Mouse (Mus musculus) liver, embryonic 18 days (tissue): Measurements from ENCODE around the gene Krtap27-1. TPM values are rescaled to one million over a fixed set of nuclear protein-coding genes. Genes with fewer than 3 reads are reported as not detected.

Experiments used
- polyA plus RNA-seq: library from polyadenylated mRNA; depleted of rRNA; stranded (reverse); fragments of >200 nt; gene quantifications from 2 replicates; pipeline ENCODE4 v1.2.3, GENCODE M21; 2012; rRNA removed

Krtap27-1 gene
- polyA plus RNA-seq, result not detected in 2 replicates

DNA sequence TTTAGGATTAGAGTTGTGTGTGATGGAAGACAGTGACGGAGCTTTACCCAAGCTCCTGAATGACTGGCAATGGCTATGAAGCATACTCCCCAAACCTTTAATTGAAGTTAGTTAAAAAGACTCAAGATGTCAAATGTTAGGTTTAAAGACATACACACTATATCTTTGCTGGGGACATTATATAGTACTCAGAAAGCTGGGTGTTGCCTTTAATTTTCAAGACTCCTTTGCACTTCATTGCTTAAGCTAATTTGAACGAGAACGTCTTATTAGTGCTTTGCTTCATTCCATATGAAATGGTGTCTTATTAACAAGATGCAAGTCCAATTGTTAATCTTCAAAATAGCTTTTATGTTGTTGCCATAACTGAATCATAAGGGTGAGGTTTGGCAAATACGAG lies at the start of gene Krtap27-1:
Gene Krtap27-1, minus strand, starts transcription at position 101 of the 400 bp plus-strand sequence.

DNA sequence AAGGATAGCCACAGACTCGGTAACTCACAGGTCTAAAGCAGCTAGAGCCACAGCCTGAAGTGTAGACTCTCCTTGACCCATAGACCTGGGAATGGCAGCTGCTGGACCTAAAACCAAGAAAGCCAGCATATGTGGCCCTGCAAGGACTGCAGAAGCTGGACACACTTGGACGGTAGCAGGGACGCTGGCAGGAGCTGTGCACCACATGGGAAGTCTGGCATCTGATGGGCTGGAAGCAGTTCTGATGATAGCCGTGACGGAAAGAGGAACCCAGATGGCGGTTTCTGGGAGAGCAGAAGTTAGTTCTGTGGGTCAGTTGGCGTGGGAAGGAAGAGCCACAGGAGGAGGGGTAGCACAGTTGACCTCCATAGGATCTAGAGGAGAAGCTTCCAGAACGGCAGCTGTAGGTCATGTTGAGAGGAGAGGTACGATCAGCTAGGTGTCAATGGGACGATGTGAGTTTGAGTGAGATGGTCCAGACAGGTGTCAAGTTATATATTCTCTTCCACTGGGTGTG lies 36.1 kb upstream of the Krtap27-1 start, which contains the start of gene 2310061N02Rik:
Gene 2310061N02Rik, minus strand, starts transcription at position 467 of the 517 bp plus-strand sequence.

DNA sequence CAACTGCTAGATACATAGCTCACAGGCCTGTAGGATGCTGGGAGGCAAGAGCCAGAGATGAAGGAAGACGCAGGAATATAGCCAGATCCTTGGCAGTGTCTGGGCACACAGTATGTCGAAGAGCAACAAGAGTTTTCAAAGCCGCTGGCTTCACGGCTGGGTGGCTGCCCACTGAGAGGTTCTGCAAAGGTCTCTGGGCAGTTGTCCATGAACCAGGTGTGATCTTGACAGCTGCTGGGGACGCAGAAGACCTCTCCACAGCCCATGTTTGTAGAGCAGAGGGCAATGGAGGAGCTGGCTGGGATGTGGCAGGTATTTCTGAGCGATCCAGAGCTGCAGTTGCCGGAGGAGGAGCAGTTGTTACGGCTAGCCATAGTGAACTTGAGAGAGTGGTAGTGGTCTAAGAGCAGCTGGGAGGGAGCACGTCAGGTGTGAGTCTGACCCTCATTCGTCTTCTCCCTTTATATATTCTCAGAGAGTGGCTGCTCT lies 24.1 kb downstream of the Krtap27-1 start, which contains the start of gene Krtap26-1:
Gene Krtap26-1, minus strand, starts transcription at position 439 of the 489 bp plus-strand sequence.

DNA sequence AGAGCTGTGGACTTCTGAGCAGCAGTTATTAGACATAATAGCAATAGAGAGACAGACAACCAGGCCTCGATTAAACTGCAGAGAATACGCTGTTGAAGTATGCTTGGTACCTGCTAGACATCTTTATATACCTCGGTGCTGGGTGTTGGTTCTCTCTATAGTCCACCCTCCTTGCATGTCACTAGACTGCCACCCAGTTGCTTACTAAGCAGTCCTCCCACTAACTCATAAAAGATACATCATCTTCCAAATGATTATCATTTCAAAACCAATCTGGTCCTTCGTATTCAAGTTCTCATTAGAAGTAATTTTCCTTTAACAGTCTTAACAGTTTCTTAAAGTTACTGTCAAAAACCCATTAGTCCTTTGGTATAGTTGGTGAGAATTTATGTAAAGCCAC lies 43.9 kb downstream of the Krtap27-1 start, which contains the start of gene 2310079G19Rik:
Gene 2310079G19Rik, minus strand, starts transcription at position 101 of the 400 bp plus-strand sequence.

Other genes starting within 250 kb of the Krtap27-1 start
- gene Cldn17, start 164.7 kb downstream of the Krtap27-1 start, polyA plus RNA-seq, result not detected in 2 replicates
- gene Cldn8, start 108.5 kb downstream of the Krtap27-1 start, polyA plus RNA-seq, result 0.12 and 0.14 TPM in 2 replicates
- gene Krtap24-1, start 59.4 kb downstream of the Krtap27-1 start, polyA plus RNA-seq, result not detected in 2 replicates
- not detected in 2 replicates for gene 2310079G19Rik, start 44.0 kb downstream of the Krtap27-1 start, polyA plus RNA-seq
- gene Krtap26-1, start 23.9 kb downstream of the Krtap27-1 start, polyA plus RNA-seq, result not detected in 2 replicates
- gene 2310061N02Rik, start 36.3 kb upstream of the Krtap27-1 start, polyA plus RNA-seq, result not detected in 2 replicates
- gene Krtap13-1, start 57.2 kb upstream of the Krtap27-1 start, polyA plus RNA-seq, result not detected in 2 replicates
- gene Krtap13, start 80.0 kb upstream of the Krtap27-1 start, polyA plus RNA-seq, result not detected in 2 replicates
- gene 2310034C09Rik, start 87.2 kb upstream of the Krtap27-1 start, polyA plus RNA-seq, result not detected in 2 replicates
- gene 2310057N15Rik, start 102.5 kb upstream of the Krtap27-1 start, polyA plus RNA-seq, result not detected in 2 replicates
- not detected in 2 replicates for gene Gm5965, start 106.2 kb upstream of the Krtap27-1 start, polyA plus RNA-seq
- not detected in 2 replicates for gene Gm20741, start 140.5 kb upstream of the Krtap27-1 start, polyA plus RNA-seq
- gene Krtap15, start 148.5 kb upstream of the Krtap27-1 start, polyA plus RNA-seq, result not detected in 2 replicates
- not detected in 2 replicates for gene Krtap14, start 154.5 kb upstream of the Krtap27-1 start, polyA plus RNA-seq
- gene Krtap19-1, start 197.7 kb upstream of the Krtap27-1 start, polyA plus RNA-seq, result not detected in 2 replicates
- gene Krtap19-2, start 202.6 kb upstream of the Krtap27-1 start, polyA plus RNA-seq, result not detected in 2 replicates
- not detected in 2 replicates for gene Krtap19-3, start 206.4 kb upstream of the Krtap27-1 start, polyA plus RNA-seq
- gene Krtap19-4, start 213.4 kb upstream of the Krtap27-1 start, polyA plus RNA-seq, result not detected in 2 replicates
- gene Krtap19-5, start 224.8 kb upstream of the Krtap27-1 start, polyA plus RNA-seq, result not detected in 2 replicates